Mouse (Mus musculus): ENCODE results near the gene Zfp729a. TPM values are rescaled to one million over a fixed set of nuclear protein-coding genes. Genes with fewer than 3 reads are reported as not detected.
A peak's percentile ranks its signal among the peaks of the same experiment; 100 is the strongest.
"Not testable (repeated sequence)": the region's sequence is repeated elsewhere in the genome, so short reads cannot be mapped to it uniquely, and the experiment has no call there.

Gene Zfp729a
- 0.49 and 0.77 TPM in 2 replicates for polyA plus RNA-seq (2012; rRNA removed)
- polyA plus RNA-seq (2014; fragmentation: Nextera tagmentation; extraction: Ambion mirVana), result 0.80 and 1.5 TPM in 2 replicates

DNA sequence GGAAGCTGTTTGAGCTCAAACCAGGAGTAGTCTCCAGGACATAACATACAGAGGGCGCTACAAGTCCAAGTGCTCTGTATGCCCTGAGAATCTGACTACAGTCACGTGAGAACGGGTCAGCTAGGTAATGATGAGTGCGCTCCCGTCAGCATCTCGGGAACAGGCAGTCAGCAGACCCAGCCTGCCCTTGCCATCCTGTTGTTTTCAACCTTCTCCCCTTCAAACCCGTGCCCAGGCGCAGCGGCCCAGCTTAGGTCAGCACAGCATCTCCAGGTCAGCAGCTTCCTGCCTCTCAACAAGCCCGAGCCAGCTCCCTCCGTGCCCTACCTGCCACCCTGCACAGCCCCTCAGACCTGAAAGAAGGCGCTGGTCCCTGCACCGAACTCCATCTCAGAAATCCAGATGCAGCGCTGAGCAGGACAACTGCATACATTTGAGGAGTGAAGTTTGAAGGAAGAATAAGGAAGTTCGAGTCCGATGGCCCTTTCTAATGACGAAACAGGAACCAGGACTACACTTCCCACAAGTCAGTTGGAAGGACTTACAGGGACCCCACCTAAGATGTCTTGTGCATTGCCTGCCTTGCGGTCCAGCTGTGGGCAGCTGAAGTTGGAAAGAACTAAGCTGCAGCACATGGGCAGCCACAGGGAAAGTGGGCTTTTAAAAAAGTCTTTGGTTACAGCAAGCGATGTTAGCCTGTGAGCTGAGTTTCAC, at the start of gene Zfp729a, which contains the start of gene Gm49345:
Gene Zfp729a (minus strand): TSS at position 498 of the 714 bp plus-strand sequence.
Gene Gm49345 (minus strand): TSS at position 476 of the 714 bp plus-strand sequence.
- H3K27ac ChIP-seq, result no peak within 1 kb of the TSS

DNA sequence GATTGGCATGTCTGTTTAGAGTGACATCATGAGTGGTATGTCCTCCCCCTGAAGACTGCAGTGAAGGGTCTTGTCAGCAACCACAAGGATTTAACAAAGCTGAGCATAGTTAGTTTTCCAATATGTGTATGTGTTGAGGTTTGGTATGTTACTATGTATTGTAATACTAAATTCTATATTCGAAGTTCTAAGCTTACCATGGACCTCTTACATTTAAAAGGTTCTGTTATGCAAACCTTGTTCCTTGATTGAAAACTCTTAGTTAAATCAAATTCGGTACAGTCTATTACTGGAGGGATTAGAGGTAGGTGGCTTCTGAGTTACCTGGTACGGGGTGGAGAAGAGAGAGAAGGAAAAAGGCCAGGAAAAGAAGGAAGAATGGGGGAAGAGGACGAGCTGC, 49.4 kb upstream of the Zfp729a start, which contains the start of gene Zfp738:
Gene Zfp738 (minus strand): TSS at position 101 of the 400 bp plus-strand sequence.
- DNase-seq (ENCODE audit: low read depth in 3 of 3, low spot score in 3 of 3) (no peak), ATAC-seq (ENCODE audit: insufficient read depth) (no peak)
- no peak within 1 kb of the TSS for H3K9ac ChIP-seq (replicated peaks)
- H3K4me3 ChIP-seq (ENCODE audit: insufficient read depth in 1 of 2, low read depth in 2 of 2, low read length in 2 of 2), result no peak within 1 kb of the TSS
- no peak within 1 kb of the TSS for H3K27ac ChIP-seq
- H3K4me1 ChIP-seq (replicated peaks; ENCODE audit: control insufficient read depth in 2 of 2, insufficient read depth in 2 of 2, low read length in 1 of 2), result peaks cover 0 to 2% of the 10 kb centered on the region in 2 experiments; a peak in 3 of 4 replicates
- no peaks in the 10 kb centered on the region for H3K27me3 ChIP-seq (ENCODE audit: control insufficient read depth, insufficient read depth, low read length)
- 58% methylated on average over 4 of the region's 4 CpGs for WGBS (ENCODE audit: insufficient replicate concordance)
- no peak for TF ChIP-seq EP300 (IDR thresholded peaks at IDR 0.05; ENCODE audit: low read depth)
- TF ChIP-seq CTCF (IDR thresholded peaks at IDR 0.05; ENCODE audit: low read depth), result no peak
- no peaks in the 10 kb centered on the region for H3K36me3 ChIP-seq (replicated peaks; ENCODE audit: control insufficient read depth, insufficient read depth, low read depth)
- H3K4me2 ChIP-seq (ENCODE audit: low read depth), result no peak within 1 kb of the TSS
- H3K9me3 ChIP-seq (ENCODE audit: control insufficient read depth, low read length), result no peaks in the 10 kb centered on the region

More for the DNA sequence above, at the start of gene Zfp729a, which contains the start of gene Gm49345:
- Histone ChIP-seq H3K4me2 (ENCODE audit: low read depth) (peak within 1 kb of the TSS; percentile 66), H3K9me3 (ENCODE audit: control insufficient read depth, low read length) (no peaks in the 10 kb centered on the region), H3K9ac (replicated peaks) (peak within 1 kb of the TSS; percentile 68), H3K27me3 (ENCODE audit: control insufficient read depth, insufficient read depth, low read length) (no peaks in the 10 kb centered on the region), H3K36me3 (replicated peaks; ENCODE audit: control insufficient read depth, insufficient read depth, low read depth) (no peaks in the 10 kb centered on the region), H3K4me1 (replicated peaks; ENCODE audit: control insufficient read depth in 2 of 2, insufficient read depth in 2 of 2, low read length in 1 of 2) (peaks cover 0 to 2% of the 10 kb centered on the region in 2 experiments; a peak in 1 of 4 replicates), H3K4me3 (ENCODE audit: insufficient read depth in 1 of 2, low read depth in 2 of 2, low read length in 2 of 2) (peak within 1 kb of the TSS; percentile 82 to 99)
- DNase-seq (ENCODE audit: low read depth in 3 of 3, low spot score in 3 of 3), result peak; percentile 70 to 76 (median 71)
- peak; percentile 97 for ATAC-seq (ENCODE audit: insufficient read depth)
- WGBS (ENCODE audit: insufficient replicate concordance), result under 1% methylated on average over 19 of the region's 19 CpGs
- TF ChIP-seq CTCF (IDR thresholded peaks at IDR 0.05; ENCODE audit: low read depth) (peak; percentile 70), EP300 (IDR thresholded peaks at IDR 0.05; ENCODE audit: low read depth) (no peak)

DNA sequence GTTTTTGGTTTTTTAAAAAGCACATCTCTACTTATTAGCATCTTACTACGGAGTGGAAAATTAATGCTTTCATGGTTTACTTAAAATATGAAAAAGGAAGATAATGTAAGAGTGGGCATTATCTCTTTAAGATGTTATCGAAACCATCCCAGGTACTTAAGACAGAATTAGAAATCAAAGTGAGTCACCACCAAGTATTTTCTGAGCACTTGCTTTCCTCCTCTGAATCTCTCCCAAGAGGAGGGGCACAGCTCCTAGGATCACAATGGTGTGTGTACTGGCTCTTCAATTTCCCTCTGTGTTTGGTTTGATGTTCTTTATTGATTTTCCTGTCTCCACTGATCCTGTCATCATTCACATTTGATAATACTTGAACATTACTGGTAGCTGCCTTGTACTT, 46.2 kb upstream of the Zfp729a start:
- H3K27ac ChIP-seq; H3K9ac ChIP-seq (replicated peaks); H3K27me3 ChIP-seq (ENCODE audit: control insufficient read depth, insufficient read depth, low read length); H3K36me3 ChIP-seq (replicated peaks; ENCODE audit: control insufficient read depth, insufficient read depth, low read depth); H3K9me3 ChIP-seq (ENCODE audit: control insufficient read depth, low read length); H3K4me1 ChIP-seq (replicated peaks; ENCODE audit: control insufficient read depth in 2 of 2, insufficient read depth in 2 of 2, low read length in 1 of 2); DNase-seq (ENCODE audit: low read depth in 3 of 3, low spot score in 3 of 3); ATAC-seq (ENCODE audit: insufficient read depth): not testable (repeated sequence)
- WGBS (ENCODE audit: insufficient replicate concordance), result 53% methylated on average over 2 of the region's 2 CpGs
- H3K4me3 ChIP-seq (ENCODE audit: insufficient read depth in 1 of 2, low read depth in 2 of 2, low read length in 2 of 2), result peak overlapping the region; percentile 70 to 88; a peak in 3 of 4 replicates
- H3K4me2 ChIP-seq (ENCODE audit: low read depth), result peak overlapping the region; percentile 61

DNA sequence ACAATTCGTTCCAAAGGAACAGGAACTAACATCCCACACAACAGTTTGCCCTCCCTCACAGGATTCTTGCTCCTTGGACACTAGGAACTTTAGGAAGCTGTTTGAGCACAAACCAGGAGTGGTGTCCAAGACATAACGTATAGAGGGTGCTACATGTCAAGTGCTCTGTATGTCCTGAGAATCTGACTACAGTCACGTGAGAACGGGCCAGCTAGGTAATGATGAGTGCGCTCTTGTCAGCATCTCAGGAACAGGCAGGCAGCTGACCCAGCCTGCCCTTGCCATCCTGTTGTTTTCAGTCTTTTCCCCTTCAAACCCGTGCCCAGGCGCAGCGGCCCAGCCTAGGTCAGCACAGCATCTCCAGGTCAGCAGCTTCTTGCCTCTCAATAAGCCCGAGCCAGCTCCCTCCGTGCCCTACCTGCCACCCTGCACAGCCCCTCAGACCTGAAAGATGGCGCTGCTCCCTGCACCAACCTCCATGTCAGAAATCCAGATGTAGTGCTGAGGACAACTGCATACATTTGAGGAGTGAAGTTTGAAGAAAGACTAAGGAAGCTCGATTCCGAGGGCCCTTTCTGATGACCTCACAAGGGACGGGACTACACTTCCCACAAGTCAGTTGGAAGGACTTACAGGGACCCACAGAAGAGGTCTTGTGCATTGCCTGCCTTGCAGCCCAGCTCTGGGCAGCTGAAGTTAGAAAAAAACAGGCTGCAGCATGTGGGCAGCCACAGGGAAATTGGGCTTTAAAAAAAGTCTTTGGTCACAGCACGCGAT, 45.6 kb upstream of the Zfp729a start:
- H3K27me3 ChIP-seq (ENCODE audit: control insufficient read depth, insufficient read depth, low read length); H3K27ac ChIP-seq; H3K4me1 ChIP-seq (replicated peaks; ENCODE audit: control insufficient read depth in 2 of 2, insufficient read depth in 2 of 2, low read length in 1 of 2); H3K36me3 ChIP-seq (replicated peaks; ENCODE audit: control insufficient read depth, insufficient read depth, low read depth); H3K9me3 ChIP-seq (ENCODE audit: control insufficient read depth, low read length): not testable (repeated sequence)
- ATAC-seq (ENCODE audit: insufficient read depth) (peak; percentile 98), DNase-seq (ENCODE audit: low read depth in 3 of 3, low spot score in 3 of 3) (peak; percentile 58 to 61 (median 59))
- peak overlapping the region; percentile 66 for H3K9ac ChIP-seq (replicated peaks)
- peak; percentile 34; the same call in 1 of the 2 replicates for TF ChIP-seq CTCF (IDR thresholded peaks at IDR 0.05; ENCODE audit: low read depth)
- 14% methylated on average over 16 of the region's 16 CpGs for WGBS (ENCODE audit: insufficient replicate concordance)
- H3K4me3 ChIP-seq (ENCODE audit: insufficient read depth in 1 of 2, low read depth in 2 of 2, low read length in 2 of 2), result peak overlapping the region; percentile 70 to 88
- H3K4me2 ChIP-seq (ENCODE audit: low read depth), result peak overlapping the region; percentile 61

DNA sequence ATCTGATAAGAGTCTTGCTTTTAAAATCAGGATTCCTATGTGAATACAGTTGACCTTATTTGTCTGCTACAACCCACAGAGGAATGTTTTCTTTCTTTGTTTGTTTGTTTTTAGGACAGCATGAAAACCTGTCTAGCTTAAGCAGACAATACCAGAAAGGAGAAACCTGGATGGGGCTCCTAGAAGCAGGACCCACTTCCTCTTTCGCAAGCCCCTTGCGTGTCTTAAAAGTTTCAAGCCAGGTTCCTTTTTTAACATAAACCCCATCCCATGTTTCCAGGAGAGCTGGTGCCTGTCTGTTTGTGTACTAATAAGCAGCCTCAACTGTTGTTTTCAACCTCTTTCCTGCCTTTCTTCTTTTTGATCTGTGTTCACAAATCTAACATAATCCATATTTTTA, 37.3 kb upstream of the Zfp729a start:
- Histone ChIP-seq H3K4me3 (ENCODE audit: insufficient read depth in 1 of 2, low read depth in 2 of 2, low read length in 2 of 2) (no peak overlapping the region), H3K27me3 (ENCODE audit: control insufficient read depth, insufficient read depth, low read length) (no peaks in the 10 kb centered on the region), H3K4me2 (ENCODE audit: low read depth) (no peak overlapping the region), H3K27ac (no peak overlapping the region), H3K4me1 (replicated peaks; ENCODE audit: control insufficient read depth in 2 of 2, insufficient read depth in 2 of 2, low read length in 1 of 2) (no peaks in the 10 kb centered on the region), H3K9me3 (ENCODE audit: control insufficient read depth, low read length) (no peaks in the 10 kb centered on the region), H3K9ac (replicated peaks) (no peak overlapping the region), H3K36me3 (replicated peaks; ENCODE audit: control insufficient read depth, insufficient read depth, low read depth) (no peaks in the 10 kb centered on the region)
- 52% methylated on average over 2 of the region's 2 CpGs for WGBS (ENCODE audit: insufficient replicate concordance)
- no peak for DNase-seq (ENCODE audit: low read depth in 3 of 3, low spot score in 3 of 3)
- no peak for ATAC-seq (ENCODE audit: insufficient read depth)
- no peak for TF ChIP-seq EP300 (IDR thresholded peaks at IDR 0.05; ENCODE audit: low read depth)
- no peak for TF ChIP-seq CTCF (IDR thresholded peaks at IDR 0.05; ENCODE audit: low read depth)

All from liver, embryonic 14.5 days (tissue).